Mouse (Mus musculus) thymus, adult 2 months (tissue): ENCODE measurements around the gene Atp1b1. TPM values are rescaled to one million over a fixed set of nuclear protein-coding genes. Genes with fewer than 3 reads are reported as not detected.

Source experiments
- DNase-seq: peaks from one replicate; pipeline ENCODE4 v3.0.0; 2021
- H3K27ac ChIP-seq: fragments of 200-500 bp; 2 replicates; pipeline ENCODE4 v1.5.1; 2012; ENCODE audit warnings: low read length, control low read depth; ENCODE audit not compliant: control insufficient read depth, insufficient read depth
- H3K27me3 ChIP-seq: fragments of 200-500 bp; 2 replicates; pipeline ENCODE4 v1.6.1; 2012; ENCODE audit warnings: mild to moderate bottlenecking, low read length, moderate library complexity, mixed read lengths; ENCODE audit not compliant: control insufficient read depth, insufficient read depth
- H3K36me3 ChIP-seq: fragments of 200-500 bp; 2 replicates; pipeline ENCODE4 v1.6.1; 2012; ENCODE audit warnings: mild to moderate bottlenecking, low read length, moderate library complexity; ENCODE audit not compliant: control insufficient read depth, insufficient read depth
- H3K4me1 ChIP-seq: fragments of 200-500 bp; replicated peaks from 2 replicates; pipeline ENCODE4 v1.6.1; 2012; ENCODE audit warnings: low read length; ENCODE audit not compliant: control insufficient read depth, insufficient read depth
- H3K4me3 ChIP-seq: fragments of 200-500 bp; 2 replicates; pipeline ENCODE4 v1.5.1; 2012; ENCODE audit warnings: mild to moderate bottlenecking, low read length, control low read depth, moderate library complexity; ENCODE audit not compliant: control insufficient read depth, insufficient read depth
- CTCF ChIP-seq: fragments of 200-500 bp; IDR thresholded peaks from 2 replicates; pipeline ENCODE4 v1.5.1; 2012; ENCODE audit warnings: mild to moderate bottlenecking, control low read depth, low read length, moderate library complexity, borderline replicate concordance; ENCODE audit not compliant: control insufficient read depth, poor library complexity, insufficient read depth; ENCODE audit errors: extremely low read depth
- POLR2A ChIP-seq: fragments of 200-500 bp; IDR thresholded peaks from 2 replicates; pipeline ENCODE4 v1.6.1; 2012; ENCODE audit warnings: mild to moderate bottlenecking, low read length, control low read depth, moderate library complexity; ENCODE audit not compliant: control insufficient read depth, poor library complexity, insufficient read depth; ENCODE audit errors: extremely low read depth
- WGBS: fragments of 180-500 bp; shearing (Covaris S2); methylation state at CpG from one replicate; pipeline ENCODE4 v1.1.7; 2018; 5-methylcytosine and 5-hydroxymethylcytosine counted together
- polyA plus RNA-seq: library from polyadenylated mRNA; depleted of rRNA; stranded (reverse); fragments of >200 nt; gene quantifications from 2 replicates; pipeline ENCODE4 v1.2.3, GENCODE M21; 2012; rRNA removed

Atp1b1 gene
- 56.5 and 59.4 TPM in 2 replicates for polyA plus RNA-seq

DNA sequence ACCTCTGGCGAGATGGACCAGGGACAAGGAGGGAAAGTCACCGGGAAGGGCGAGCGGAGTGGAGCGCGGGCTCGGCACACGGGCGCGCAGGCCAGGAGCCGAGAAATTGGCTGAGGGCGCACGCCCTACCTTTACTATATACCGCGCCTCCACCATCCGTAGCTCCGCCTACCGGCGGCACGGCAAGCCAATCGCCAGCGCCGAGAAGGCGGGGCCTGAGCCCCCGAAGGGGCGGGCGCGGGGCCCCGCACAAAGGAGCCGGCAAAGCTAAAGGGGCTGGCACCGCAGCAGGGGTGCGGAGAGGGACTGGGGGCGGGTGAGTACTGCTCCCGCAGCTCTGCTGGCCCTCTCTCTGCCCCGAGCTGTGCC is at the start of gene Atp1b1:
TSS of gene Atp1b1 (minus strand) at position 111 of the 369 bp plus-strand sequence.
- TF ChIP-seq CTCF (peak; percentile 50; the same call in 1 of the 2 replicates), POLR2A (peak; percentile 79)
- under 1% methylated on average over 35 of the region's 35 CpGs for whole genome bisulfite sequencing
- peak within 1 kb of the TSS; percentile 77 for H3K27ac ChIP-seq
- DNase-seq = peak; percentile 93
- peak within 1 kb of the TSS; percentile 88 for H3K4me3 ChIP-seq
- no peaks in the 10 kb centered on the region for H3K36me3 ChIP-seq
- peaks cover 49% of the 10 kb centered on the region for H3K4me1 ChIP-seq
- no peaks in the 10 kb centered on the region for H3K27me3 ChIP-seq

DNA sequence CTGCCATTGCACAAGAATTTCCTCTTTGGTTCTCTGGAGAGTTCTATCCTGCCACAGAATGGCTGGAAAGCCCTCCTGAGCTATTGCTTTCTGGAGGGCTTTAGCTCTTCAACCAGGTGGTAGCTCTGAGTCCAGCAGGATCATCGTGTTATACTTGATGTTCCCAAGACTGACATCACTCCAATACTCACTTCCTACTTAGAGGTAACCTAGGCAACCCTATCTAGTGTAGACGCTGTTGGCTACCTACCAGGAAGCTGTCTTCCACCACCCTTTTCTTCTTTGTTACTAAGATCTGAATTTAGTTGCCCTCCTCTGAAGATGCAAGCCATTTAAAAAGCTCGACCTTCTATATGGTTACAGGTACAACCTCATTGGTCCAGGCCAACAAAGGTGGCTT is 46.9 kb upstream of the Atp1b1 start:
- DNase-seq = no peak
- Histone ChIP-seq H3K27ac (no peak overlapping the region), H3K36me3 (no peaks in the 10 kb centered on the region), H3K27me3 (no peaks in the 10 kb centered on the region), H3K4me3 (no peak overlapping the region), H3K4me1 (peaks cover 11% of the 10 kb centered on the region)
- no peak for TF ChIP-seq CTCF
- TF ChIP-seq POLR2A = no peak
- 73% methylated on average over 3 of the region's 3 CpGs for WGBS

DNA sequence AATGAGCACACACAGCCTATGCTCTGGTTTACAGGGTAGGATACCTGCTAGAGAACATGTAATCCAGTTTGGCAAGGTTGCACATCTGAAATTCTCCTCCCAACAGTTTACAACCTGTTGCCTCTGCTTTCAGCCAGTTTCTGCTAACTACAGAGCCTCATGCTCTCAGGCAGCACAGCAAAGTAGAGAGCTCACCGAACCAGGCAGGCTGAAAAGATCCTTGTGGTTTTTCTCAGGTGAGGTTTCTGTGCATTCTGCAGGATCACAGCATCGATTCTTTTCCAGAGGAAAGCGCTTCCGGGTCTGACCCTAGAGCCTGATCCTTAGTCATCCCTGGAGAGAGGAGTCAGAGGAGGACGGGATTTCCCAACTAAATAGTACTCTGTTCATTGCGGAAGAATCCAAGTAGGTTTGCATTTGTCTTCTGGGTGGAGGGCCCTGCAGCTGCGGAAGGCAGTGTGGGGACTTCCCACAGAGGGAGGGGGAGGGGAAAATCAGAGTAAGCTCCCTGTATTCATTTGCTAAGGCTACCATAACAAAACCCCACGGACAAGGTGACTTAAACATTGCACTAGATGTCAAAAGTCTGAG is 45.1 kb upstream of the Atp1b1 start:
- 62% methylated on average over 8 of the region's 8 CpGs for WGBS
- Histone ChIP-seq H3K27me3 (no peaks in the 10 kb centered on the region), H3K4me1 (peaks cover 11% of the 10 kb centered on the region), H3K27ac (peak overlapping the region; percentile 59; the same call in 1 of the 2 replicates), H3K36me3 (no peaks in the 10 kb centered on the region), H3K4me3 (no peak overlapping the region)
- DNase-seq = peak; percentile 43
- TF ChIP-seq POLR2A (no peak), CTCF (no peak)

DNA sequence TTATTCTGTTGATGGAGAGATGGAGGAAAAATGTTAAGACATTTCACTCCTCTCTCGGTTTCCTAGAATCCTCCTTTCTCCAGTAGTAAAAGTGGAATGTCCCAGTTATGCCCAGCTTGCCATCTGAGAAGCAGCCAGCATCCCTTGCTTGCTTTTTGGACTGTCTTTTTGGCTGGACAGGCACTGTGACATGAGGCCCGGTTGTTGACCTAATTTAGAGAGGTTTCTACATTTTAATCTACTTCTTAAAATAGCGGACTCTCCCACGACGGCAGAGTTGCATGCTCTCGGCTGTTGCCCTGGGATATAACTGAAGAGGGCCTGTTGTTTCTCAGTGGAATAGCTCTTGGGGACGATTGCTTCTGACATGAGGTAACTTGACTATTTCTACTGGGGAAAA is 44.1 kb upstream of the Atp1b1 start:
- WGBS = 97% methylated on average over 7 of the region's 7 CpGs
- DNase-seq = no peak

DNA sequence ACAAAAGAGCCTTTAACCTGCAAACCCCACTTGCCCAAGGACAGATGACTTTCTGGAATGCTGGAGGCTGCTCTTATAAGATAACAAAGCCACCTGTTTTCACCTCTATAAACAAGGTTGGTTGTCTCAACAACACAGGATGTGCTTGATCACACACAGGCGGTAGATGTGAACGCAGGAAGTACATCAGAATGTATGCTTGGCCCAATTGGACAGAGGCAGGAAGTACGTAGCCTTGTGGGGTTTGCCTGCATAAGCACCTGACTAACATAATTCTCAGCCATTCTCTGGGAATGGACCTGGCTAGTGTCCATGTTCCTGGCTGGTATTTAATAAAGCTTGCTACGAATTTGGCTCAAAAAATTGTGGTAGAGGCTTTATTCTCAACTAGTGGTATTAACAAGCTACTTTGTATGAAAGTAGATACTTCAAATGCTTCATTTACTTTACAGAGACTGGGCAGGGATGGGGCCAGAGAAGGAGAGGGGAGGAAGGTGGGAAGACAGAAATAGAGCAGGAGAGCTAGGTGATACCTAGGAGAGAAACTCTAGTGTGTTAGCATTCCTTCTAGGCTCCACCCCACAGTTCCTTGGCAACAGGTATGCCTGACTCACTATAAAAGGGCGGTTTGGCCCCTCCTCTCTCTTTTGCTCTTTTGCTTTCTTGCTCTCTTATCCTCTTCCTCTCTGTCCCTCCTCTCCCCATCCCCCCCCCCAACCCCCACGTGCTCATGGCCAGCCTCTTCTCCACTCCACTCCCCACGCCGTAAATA is 36.8 kb upstream of the Atp1b1 start:
- DNase-seq = no peak
- Histone ChIP-seq H3K27me3 (no peaks in the 10 kb centered on the region), H3K27ac (no peak overlapping the region), H3K36me3 (no peaks in the 10 kb centered on the region), H3K4me1 (no peaks in the 10 kb centered on the region), H3K4me3 (no peak overlapping the region)
- TF ChIP-seq POLR2A (no peak), CTCF (no peak)
- 83% methylated on average over 8 of the region's 8 CpGs for WGBS

More for the DNA sequence above, 44.1 kb upstream of the Atp1b1 start:
- H3K27me3 ChIP-seq = no peaks in the 10 kb centered on the region
- H3K36me3 ChIP-seq = no peaks in the 10 kb centered on the region
- TF ChIP-seq POLR2A = no peak
- no peak for TF ChIP-seq CTCF
- H3K27ac ChIP-seq = no peak overlapping the region
- no peak overlapping the region for H3K4me3 ChIP-seq
- H3K4me1 ChIP-seq = peaks cover 11% of the 10 kb centered on the region

DNA sequence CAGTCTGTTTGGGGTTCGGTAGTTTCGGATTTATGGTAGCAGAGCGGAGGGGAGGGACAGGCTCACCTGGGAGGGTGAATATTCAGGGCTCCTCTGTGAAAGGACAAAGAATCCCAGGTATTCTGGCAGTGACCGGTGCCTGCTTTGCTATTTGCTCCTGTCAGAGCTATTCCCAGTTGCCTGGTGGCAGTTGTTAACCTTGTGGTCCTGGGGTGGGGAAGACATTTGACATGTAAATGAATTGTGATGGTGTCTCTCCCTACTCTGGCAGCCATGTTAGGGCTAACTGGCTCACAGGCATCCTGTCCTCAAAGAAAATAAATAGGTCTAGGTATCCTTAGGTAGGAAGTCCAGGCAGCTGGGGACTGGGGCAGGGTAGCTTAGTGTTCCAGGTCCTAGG is 36.1 kb upstream of the Atp1b1 start:
- Histone ChIP-seq H3K36me3 (no peaks in the 10 kb centered on the region), H3K27me3 (no peaks in the 10 kb centered on the region), H3K4me3 (no peak overlapping the region), H3K27ac (no peak overlapping the region), H3K4me1 (no peaks in the 10 kb centered on the region)
- 95% methylated on average over 4 of the region's 4 CpGs for WGBS
- DNase-seq = no peak
- TF ChIP-seq POLR2A (no peak), CTCF (no peak)
